Mouse (Mus musculus) neural tube, embryonic 11.5 days (tissue): ENCODE results near the gene Lrat. TPM values are rescaled to one million over a fixed set of nuclear protein-coding genes. Genes with fewer than 3 reads are reported as not detected.

Source experiments
- ATAC-seq: fragments of 200-750 bp; cut with Nextera tagmentation; 2 replicates; pipeline ENCODE4 v1.8.0; 2017; ENCODE audit warnings: moderate number of reproducible peaks, mild to moderate bottlenecking, moderate TSS enrichment, moderate library complexity; ENCODE audit not compliant: insufficient read depth, low FRiP score, low TSS enrichment
- DNase-seq: peaks from one replicate; pipeline ENCODE4 v3.0.0-alpha.2; 2015; ENCODE audit warnings: low spot score
- H3K27ac ChIP-seq: fragments of 300-500 bp; sonication (generic); 2 replicates; pipeline ENCODE4 v1.5.1; 2014; ENCODE audit warnings: low read depth, mild to moderate bottlenecking, low read length
- H3K27me3 ChIP-seq: fragments of 300-500 bp; sonication (generic); 2 replicates; pipeline ENCODE4 v1.6.1; 2014; ENCODE audit warnings: mild to moderate bottlenecking, low read length, mixed read lengths; ENCODE audit not compliant: control insufficient read depth, insufficient read depth
- H3K36me3 ChIP-seq: fragments of 300-500 bp; sonication (generic); 2 replicates; pipeline ENCODE4 v1.6.1; 2014; ENCODE audit warnings: mild to moderate bottlenecking, low read length, moderate library complexity, mixed read lengths; ENCODE audit not compliant: control insufficient read depth, insufficient read depth
- H3K4me1 ChIP-seq: fragments of 300-500 bp; sonication (generic); 2 replicates; pipeline ENCODE4 v1.6.1; 2014; ENCODE audit warnings: low read length, mixed read lengths; ENCODE audit not compliant: control insufficient read depth, insufficient read depth
- H3K4me2 ChIP-seq: fragments of 300-500 bp; sonication (generic); 2 replicates; pipeline ENCODE4 v1.6.1; 2014; ENCODE audit warnings: low read depth, mild to moderate bottlenecking, moderate library complexity
- H3K4me3 ChIP-seq: fragments of 300-500 bp; sonication (generic); 2 replicates; pipeline ENCODE4 v1.5.1; 2014; ENCODE audit warnings: low read depth, low read length
- H3K9ac ChIP-seq: fragments of 300-500 bp; sonication (generic); 2 replicates; pipeline ENCODE4 v1.6.1; 2014; ENCODE audit warnings: mild to moderate bottlenecking, low read length
- H3K9me3 ChIP-seq: fragments of 300-500 bp; sonication (generic); 2 replicates; pipeline ENCODE4 v1.6.1; 2016; ENCODE audit warnings: low read length; ENCODE audit not compliant: control insufficient read depth
- WGBS: fragments of 180-500 bp; shearing (Covaris S2); extraction: QIAGEN DNeasy Blood & Tissue Kit; methylation state at CpG from one replicate; pipeline ENCODE4 v1.1.7; 2014; 5-methylcytosine and 5-hydroxymethylcytosine counted together
- polyA plus RNA-seq: library from polyadenylated mRNA; unstranded; fragments of >200 nt; fragmentation: Nextera tagmentation; extraction: Ambion mirVana; gene quantifications from 2 replicates; pipeline ENCODE4 v1.2.1, GENCODE M21; 2014

Gene Lrat
- 0.04 and 0.07 TPM in 2 replicates for polyA plus RNA-seq

GRCm38 (mm10) chr3:82903613-82904205 lies at the start of gene Lrat:
Gene Lrat (minus strand): TSS chr3:82903973.
- H3K27ac ChIP-seq, result no peak within 1 kb of the TSS
- H3K4me1 ChIP-seq, result no peaks in the 10 kb centered on the region
- no peaks in the 10 kb centered on the region for H3K36me3 ChIP-seq
- peak within 1 kb of the TSS; percentile 7; the same call in 1 of the 2 replicates for H3K9ac ChIP-seq
- ATAC-seq (peak; percentile 65; the same call in 1 of the 2 replicates), DNase-seq (peak; percentile 38)
- H3K4me2 ChIP-seq, result peak within 1 kb of the TSS; percentile 92
- no peaks in the 10 kb centered on the region for H3K9me3 ChIP-seq
- H3K27me3 ChIP-seq, result peaks cover 21% of the 10 kb centered on the region
- WGBS, result 1% methylated on average over 35 of the region's 35 CpGs
- peak within 1 kb of the TSS; percentile 41 for H3K4me3 ChIP-seq

GRCm38 (mm10) chr3:82952173-82952962 lies 48.6 kb upstream of the Lrat start:
- 90% methylated on average over 4 of the region's 4 CpGs for WGBS
- DNase-seq, result no peak

GRCm38 (mm10) chr3:82950639-82951038 lies 46.9 kb upstream of the Lrat start:
- Histone ChIP-seq H3K9me3 (no peaks in the 10 kb centered on the region), H3K36me3 (no peaks in the 10 kb centered on the region), H3K9ac (no peak overlapping the region), H3K4me3 (no peak overlapping the region), H3K4me2 (no peak overlapping the region), H3K4me1 (no peaks in the 10 kb centered on the region), H3K27me3 (no peaks in the 10 kb centered on the region), H3K27ac (no peak overlapping the region)
- DNase-seq (no peak), ATAC-seq (no peak)
- 81% methylated on average over 7 of the region's 7 CpGs for WGBS

More at GRCm38 (mm10) chr3:82952173-82952962, 48.6 kb upstream of the Lrat start:
- H3K36me3 ChIP-seq, result no peaks in the 10 kb centered on the region
- no peak overlapping the region for H3K9ac ChIP-seq
- ATAC-seq, result no peak
- H3K27ac ChIP-seq, result no peak overlapping the region
- H3K27me3 ChIP-seq, result no peaks in the 10 kb centered on the region
- no peak overlapping the region for H3K4me3 ChIP-seq
- H3K9me3 ChIP-seq, result no peaks in the 10 kb centered on the region
- no peak overlapping the region for H3K4me2 ChIP-seq
- no peaks in the 10 kb centered on the region for H3K4me1 ChIP-seq

- Histone ChIP-seq H3K9ac (no peak overlapping the region), H3K4me3 (no peak overlapping the region), H3K36me3 (no peaks in the 10 kb centered on the region), H3K9me3 (no peaks in the 10 kb centered on the region), H3K27ac (no peak overlapping the region), H3K27me3 (no peaks in the 10 kb centered on the region), H3K4me1 (no peaks in the 10 kb centered on the region), H3K4me2 (no peak overlapping the region)
- ATAC-seq (no peak), DNase-seq (no peak)
- 84% methylated on average over 10 of the region's 10 CpGs for WGBS
Observed at GRCm38 (mm10) chr3:82950208-82950607, 46.4 kb upstream of the Lrat start.

- no peak for ATAC-seq
- no peak overlapping the region for H3K9ac ChIP-seq
- no peak for DNase-seq
- no peaks in the 10 kb centered on the region for H3K36me3 ChIP-seq
- H3K4me1 ChIP-seq, result no peaks in the 10 kb centered on the region
- no peaks in the 10 kb centered on the region for H3K27me3 ChIP-seq
- 56% methylated on average over 6 of the region's 6 CpGs for WGBS
- H3K4me3 ChIP-seq, result no peak overlapping the region
- H3K27ac ChIP-seq, result no peak overlapping the region
- H3K9me3 ChIP-seq, result no peaks in the 10 kb centered on the region
- H3K4me2 ChIP-seq, result no peak overlapping the region
Observed at GRCm38 (mm10) chr3:82946375-82947107, 42.8 kb upstream of the Lrat start.

GRCm38 (mm10) chr3:82927917-82928316 lies 24.1 kb upstream of the Lrat start:
- ATAC-seq, result no peak
- no peaks in the 10 kb centered on the region for H3K27me3 ChIP-seq
- no peak overlapping the region for H3K4me3 ChIP-seq
- H3K9ac ChIP-seq, result no peak overlapping the region
- H3K36me3 ChIP-seq, result no peaks in the 10 kb centered on the region
- no peak overlapping the region for H3K4me2 ChIP-seq
- H3K27ac ChIP-seq, result no peak overlapping the region
- no peak for DNase-seq
- no peaks in the 10 kb centered on the region for H3K9me3 ChIP-seq
- WGBS, result 87% methylated on average over 2 of the region's 2 CpGs
- no peaks in the 10 kb centered on the region for H3K4me1 ChIP-seq

- no peak overlapping the region for H3K9ac ChIP-seq
- WGBS, result 36% methylated on average over 1 of the region's 1 CpGs
- ATAC-seq (no peak), DNase-seq (no peak)
- no peak overlapping the region for H3K4me3 ChIP-seq
- H3K27ac ChIP-seq, result no peak overlapping the region
- H3K36me3 ChIP-seq, result no peaks in the 10 kb centered on the region
- no peak overlapping the region for H3K4me2 ChIP-seq
- H3K27me3 ChIP-seq, result no peaks in the 10 kb centered on the region
- no peaks in the 10 kb centered on the region for H3K4me1 ChIP-seq
- no peaks in the 10 kb centered on the region for H3K9me3 ChIP-seq
Observed at GRCm38 (mm10) chr3:82915632-82916031, 11.9 kb upstream of the Lrat start.

- ATAC-seq (no peak), DNase-seq (no peak)
- WGBS, result 86% methylated on average over 2 of the region's 2 CpGs
- Histone ChIP-seq H3K4me2 (no peak overlapping the region), H3K36me3 (no peaks in the 10 kb centered on the region), H3K4me1 (no peaks in the 10 kb centered on the region), H3K27me3 (peaks cover 10% of the 10 kb centered on the region), H3K27ac (no peak overlapping the region), H3K4me3 (no peak overlapping the region), H3K9me3 (no peaks in the 10 kb centered on the region), H3K9ac (no peak overlapping the region)
Observed at GRCm38 (mm10) chr3:82908671-82909070, 4.9 kb upstream of the Lrat start.
